Mouse (Mus musculus) common myeloid progenitor, adult 5-6 weeks (primary cell): ENCODE results near the gene Mob3b. TPM values are rescaled to one million over a fixed set of nuclear protein-coding genes. Genes with fewer than 3 reads are reported as not detected.
A peak's percentile ranks its signal among the peaks of the same experiment; 100 is the strongest.
"Not testable (repeated sequence)": the region's sequence is repeated elsewhere in the genome, so short reads cannot be mapped to it uniquely, and the experiment has no call there.

Experiments
- ATAC-seq: replicated peaks from 2 replicates; pipeline ENCODE4 v1.8.0; 2016; ENCODE audit warnings: low read depth, mild to moderate bottlenecking, moderate TSS enrichment, inconsistent platforms; ENCODE audit not compliant: poor library complexity, severe bottlenecking
- total RNA-seq: library from RNA; stranded (forward); fragments of 200-1000, 187-1606 nt; gene quantifications from 2 replicates; pipeline ENCODE4 v1.2.3, GENCODE M21; 2017

Gene Mob3b
- total RNA-seq, 1 experiment from 2014 or later: 3.4 TPM

DNA sequence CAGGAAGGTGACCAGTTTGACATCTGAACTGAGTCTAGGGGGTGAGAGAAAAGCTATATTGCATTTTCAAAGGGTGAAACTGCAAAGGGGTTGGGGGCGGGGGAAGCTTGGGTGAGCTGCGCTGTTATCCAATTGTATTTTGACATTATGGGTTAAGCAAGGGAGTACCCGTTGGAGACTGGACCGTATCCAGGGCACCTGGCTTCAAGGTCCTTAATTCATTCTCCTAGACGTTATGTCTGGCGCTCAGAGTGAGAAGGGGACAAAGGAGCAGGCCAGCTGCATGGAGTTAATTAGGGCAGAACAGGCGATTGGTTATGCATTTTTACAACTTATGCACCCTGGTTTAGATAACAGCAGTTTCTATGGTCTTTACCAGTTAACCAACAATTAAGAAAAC, 239.9 kb downstream of the Mob3b start:
- ATAC-seq: no peak

DNA sequence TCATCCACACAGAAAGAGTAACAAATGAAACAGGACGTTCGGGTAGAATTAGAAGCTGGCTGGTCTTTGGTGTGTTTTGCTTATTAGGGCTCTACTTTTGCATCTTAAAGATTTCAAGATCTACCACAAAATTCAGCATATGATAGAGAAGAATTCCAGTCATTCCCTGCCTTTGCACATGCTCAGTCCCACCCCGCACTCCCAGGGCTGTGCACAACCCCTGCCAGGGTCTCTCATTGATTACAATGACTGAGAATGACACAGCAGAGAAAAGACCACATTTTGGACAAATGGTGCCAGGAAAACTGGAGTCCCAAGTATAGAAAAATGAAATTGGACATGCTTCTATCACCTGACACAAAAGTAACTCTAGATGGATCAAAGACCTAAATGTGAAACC, 245.1 kb downstream of the Mob3b start:
- ATAC-seq: no peak

DNA sequence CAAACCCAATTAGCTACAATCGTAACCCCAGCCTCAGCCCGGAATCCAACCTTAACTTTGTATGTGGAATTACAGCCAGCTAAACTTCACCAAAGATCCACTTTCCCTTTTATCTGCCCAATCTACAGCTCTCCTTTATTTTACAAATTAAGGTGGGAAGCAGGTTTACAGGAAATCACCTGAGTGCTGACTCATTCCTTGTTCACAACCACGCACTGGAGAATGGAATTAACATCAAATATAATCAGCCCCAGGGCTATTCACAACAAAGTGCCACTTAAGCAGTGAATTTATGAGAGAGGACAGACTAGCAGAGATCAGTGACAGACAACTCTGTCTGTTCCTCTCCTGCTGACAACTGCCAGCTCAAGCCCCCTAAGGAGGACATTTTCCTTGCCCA, 245.9 kb downstream of the Mob3b start:
- ATAC-seq: no peak

- no peak for ATAC-seq
These were observed 249.2 kb downstream of the Mob3b start for GRCm38 (mm10) chr4:34908127-34908526.

GRCm38 (mm10) chr4:34907026-34907425, 250.3 kb downstream of the Mob3b start:
- ATAC-seq: no peak

- no peak for ATAC-seq
These were observed 251.1 kb downstream of the Mob3b start for GRCm38 (mm10) chr4:34906151-34906550.

- 0 out of 2 replicates have a peak, but pooled peaks have one; percentile 56 for ATAC-seq
These were observed 251.9 kb downstream of the Mob3b start for GRCm38 (mm10) chr4:34905396-34905795.

- ATAC-seq: not testable (repeated sequence)
These were observed 255.7 kb downstream of the Mob3b start for GRCm38 (mm10) chr4:34901582-34901981.

GRCm38 (mm10) chr4:34901166-34901565, 256.1 kb downstream of the Mob3b start:
- no peak for ATAC-seq

DNA sequence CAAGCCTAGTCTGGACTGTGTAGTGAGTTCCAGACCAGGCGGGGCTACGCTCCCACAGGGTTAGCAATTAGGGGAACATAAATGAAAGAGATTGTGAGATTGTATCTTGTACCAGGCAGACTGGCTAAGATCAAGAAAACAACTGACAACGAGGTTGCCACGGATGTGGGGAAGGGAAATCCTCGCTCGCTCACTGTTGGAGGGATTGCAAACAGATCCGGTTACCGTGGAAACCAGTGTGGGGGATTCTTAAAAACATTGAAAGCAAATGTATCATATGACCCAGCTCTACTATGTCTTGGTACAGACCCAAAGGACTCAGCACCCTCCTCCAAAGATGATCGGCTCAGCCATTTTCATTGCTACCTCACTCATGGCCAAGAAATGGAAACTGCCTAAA, 257.1 kb downstream of the Mob3b start:
- no peak for ATAC-seq

GRCm38 (mm10) chr4:34899322-34899721, 258.0 kb downstream of the Mob3b start:
- ATAC-seq: no peak

Other genes starting within 250 kb of the Mob3b start
- not detected in 2 replicates for gene Ifnk, start 5.4 kb downstream of the Mob3b start, total RNA-seq
- 6.9 and 10.7 TPM in 2 replicates for gene C9orf72, start 68.7 kb upstream of the Mob3b start, total RNA-seq